Mouse (Mus musculus) small intestine, adult 2 months (tissue): Measurements from ENCODE around the gene Car5a. TPM values are rescaled to one million over a fixed set of nuclear protein-coding genes. Genes with fewer than 3 reads are reported as not detected.
A peak's percentile ranks its signal among the peaks of the same experiment; 100 is the strongest.

Experiments used
- H3K27ac ChIP-seq: fragments of 200-500 bp; 2 replicates; pipeline ENCODE4 v1.5.1; 2012; ENCODE audit warnings: low read depth, low read length, control low read depth, inconsistent platforms; ENCODE audit not compliant: insufficient read depth
- H3K27me3 ChIP-seq: fragments of 200-500 bp; 2 replicates; pipeline ENCODE4 v1.6.1; 2012; ENCODE audit warnings: mild to moderate bottlenecking, moderate library complexity, low read length, inconsistent platforms; ENCODE audit not compliant: control insufficient read depth, insufficient read depth
- H3K36me3 ChIP-seq: fragments of 200-500 bp; 2 replicates; pipeline ENCODE4 v1.6.1; 2012; ENCODE audit warnings: mild to moderate bottlenecking, low read length, control low read depth, inconsistent platforms; ENCODE audit not compliant: control insufficient read depth, insufficient read depth
- H3K4me1 ChIP-seq: fragments of 200-500 bp; 2 replicates; pipeline ENCODE4 v1.6.1; 2012; ENCODE audit warnings: low read length, inconsistent platforms, mixed read lengths; ENCODE audit not compliant: control insufficient read depth, insufficient read depth, insufficient read length
- H3K4me3 ChIP-seq: fragments of 200-500 bp; 2 replicates; pipeline ENCODE4 v1.5.1; 2012; ENCODE audit warnings: low read depth, mild to moderate bottlenecking, control low read depth, inconsistent platforms, low read length, moderate library complexity
- CTCF ChIP-seq: fragments of 200-500 bp; IDR thresholded peaks from 2 replicates; pipeline ENCODE4 v1.5.1; 2012; ENCODE audit warnings: low read depth, mild to moderate bottlenecking, control low read depth, inconsistent platforms, low read length, moderate library complexity, mixed read lengths; ENCODE audit not compliant: insufficient replicate concordance, insufficient read length; ENCODE audit errors: extremely low read depth
- POLR2A ChIP-seq: fragments of 200-500 bp; IDR thresholded peaks from 2 replicates; pipeline ENCODE4 v1.6.1; 2012; ENCODE audit warnings: low read depth, mild to moderate bottlenecking, control low read depth, inconsistent platforms, low read length, moderate library complexity
- WGBS: fragments of 180-500 bp; shearing (Covaris S2); methylation state at CpG from one replicate; pipeline ENCODE4 v1.1.7; 2018; 5-methylcytosine and 5-hydroxymethylcytosine counted together
- polyA plus RNA-seq: library from polyadenylated mRNA; depleted of rRNA; stranded (reverse); fragments of >200 nt; gene quantifications from 2 replicates; pipeline ENCODE4 v1.2.3, GENCODE M21; 2012

Gene Car5a
- polyA plus RNA-seq, 1 experiment: 0.11 TPM

- H3K27me3 ChIP-seq: no peaks in the 10 kb centered on the region
- H3K27ac ChIP-seq: no peak overlapping the region
- TF ChIP-seq POLR2A (no peak), CTCF (no peak)
- WGBS: 68% methylated on average over 1 of the region's 1 CpGs
- H3K4me1 ChIP-seq: peaks cover 12% of the 10 kb centered on the region; the same call in 1 of the 2 replicates
- H3K36me3 ChIP-seq: peaks cover 2% of the 10 kb centered on the region; the same call in 1 of the 2 replicates
- no peak overlapping the region for H3K4me3 ChIP-seq
Measured at GRCm38 (mm10) chr8:121955825-121956500, 11.3 kb upstream of the Car5a start.

- Histone ChIP-seq H3K27ac (no peak overlapping the region), H3K4me3 (no peak overlapping the region), H3K27me3 (no peaks in the 10 kb centered on the region), H3K4me1 (peaks cover 12% of the 10 kb centered on the region; the same call in 1 of the 2 replicates), H3K36me3 (peaks cover 2% of the 10 kb centered on the region; the same call in 1 of the 2 replicates)
- TF ChIP-seq CTCF (no peak), POLR2A (no peak)
- WGBS: 73% methylated on average over 10 of the region's 10 CpGs
Measured at GRCm38 (mm10) chr8:121954981-121955555, 10.4 kb upstream of the Car5a start.

DNA sequence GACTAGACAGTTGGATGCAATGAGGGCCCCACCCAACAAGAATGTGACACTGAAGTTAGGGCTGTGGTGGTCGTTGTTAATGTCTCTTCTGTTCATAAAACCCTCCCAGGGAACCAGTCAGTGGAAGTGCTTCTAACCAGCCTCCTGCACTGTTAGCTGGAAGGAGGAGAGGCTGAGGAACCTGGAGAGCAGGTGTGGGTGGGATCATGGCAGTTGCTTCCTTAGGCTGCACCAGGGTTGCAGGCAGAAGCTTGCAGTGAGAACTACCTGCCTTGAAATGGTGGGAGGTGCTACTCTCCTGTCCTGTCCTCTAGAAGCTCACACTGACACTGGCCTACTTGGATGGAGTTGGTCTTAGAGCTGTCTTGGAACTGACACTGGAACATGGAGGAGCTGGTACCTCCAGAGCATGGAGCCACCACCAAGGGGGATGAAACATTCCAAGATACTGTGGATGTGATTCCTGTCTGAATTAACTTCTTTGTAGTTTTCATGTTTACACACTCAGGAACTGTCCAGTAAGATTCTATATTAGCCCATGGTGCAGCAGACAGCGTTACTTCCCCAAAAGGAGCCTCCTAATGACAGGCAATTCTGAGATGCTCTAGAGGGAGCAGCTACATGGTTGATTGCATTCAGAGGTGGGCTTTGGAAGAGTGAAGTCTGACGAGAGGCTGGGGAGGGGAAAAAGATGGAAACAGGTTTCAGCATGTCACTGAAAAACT lies 9.3 kb upstream of the Car5a start:
- Histone ChIP-seq H3K36me3 (peaks cover 2% of the 10 kb centered on the region; the same call in 1 of the 2 replicates), H3K27me3 (no peaks in the 10 kb centered on the region), H3K4me3 (no peak overlapping the region), H3K27ac (no peak overlapping the region), H3K4me1 (peaks cover 12% of the 10 kb centered on the region; the same call in 1 of the 2 replicates)
- no peak for TF ChIP-seq CTCF
- TF ChIP-seq POLR2A: no peak
- WGBS: 59% methylated on average over 3 of the region's 3 CpGs

DNA sequence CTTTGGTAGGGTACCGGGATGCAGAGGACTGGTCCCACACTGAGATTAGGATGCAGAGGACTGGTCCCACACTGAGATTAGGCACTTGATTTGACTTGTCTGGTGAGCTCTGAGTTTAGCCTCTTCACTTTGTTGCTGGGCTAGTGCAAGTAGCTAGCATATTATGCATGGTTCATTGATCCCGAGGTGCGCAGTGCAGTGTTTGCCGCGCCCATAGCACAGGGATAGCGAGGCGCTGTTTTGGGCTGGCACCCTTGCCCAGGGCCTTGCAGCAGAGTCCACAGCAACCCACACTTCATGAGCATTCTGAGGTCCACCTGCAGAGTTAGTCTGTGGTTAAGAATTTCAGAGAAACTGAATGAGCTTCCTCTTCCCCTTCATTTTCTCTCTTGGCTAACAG lies 8.1 kb upstream of the Car5a start:
- Histone ChIP-seq H3K36me3 (peaks cover 2% of the 10 kb centered on the region; the same call in 1 of the 2 replicates), H3K4me1 (peaks cover 20% of the 10 kb centered on the region), H3K4me3 (no peak overlapping the region), H3K27me3 (no peaks in the 10 kb centered on the region), H3K27ac (no peak overlapping the region)
- WGBS: 71% methylated on average over 7 of the region's 7 CpGs
- TF ChIP-seq POLR2A (no peak), CTCF (no peak)

GRCm38 (mm10) chr8:121952122-121952521 lies 7.4 kb upstream of the Car5a start:
- Histone ChIP-seq H3K4me1 (peaks cover 21% of the 10 kb centered on the region), H3K4me3 (no peak overlapping the region), H3K27ac (no peak overlapping the region), H3K36me3 (peaks cover 2% of the 10 kb centered on the region; the same call in 1 of the 2 replicates), H3K27me3 (no peaks in the 10 kb centered on the region)
- TF ChIP-seq CTCF (no peak), POLR2A (no peak)

GRCm38 (mm10) chr8:121951656-121952009 lies 6.9 kb upstream of the Car5a start:
- Histone ChIP-seq H3K27me3 (no peaks in the 10 kb centered on the region), H3K36me3 (peaks cover 2% of the 10 kb centered on the region; the same call in 1 of the 2 replicates), H3K27ac (no peak overlapping the region), H3K4me1 (peaks cover 21% of the 10 kb centered on the region), H3K4me3 (peak overlapping the region; percentile 84; the same call in 1 of the 2 replicates)
- WGBS: 9% methylated on average over 7 of the region's 7 CpGs
- TF ChIP-seq POLR2A (no peak), CTCF (no peak)
